ENCODE assay signal across 8 mouse cellular contexts in genomic region chr7:34313443-34313875, GRCm38 (mm10). TPM values are rescaled to one million over a fixed set of nuclear protein-coding genes. Genes with fewer than 3 reads are reported as not detected.
DNase-seq lines count a peak whose midpoint lies in the region; ATAC-seq and TF ChIP-seq lines count a peak whose summit lies in the region.

Gene 4931406P16Rik, minus strand, starts transcription at chr7:34313551.

- peaks cover 18% of the 10 kb centered on the region for H3K4me1 ChIP-seq in embryonic facial prominence, embryonic 13.5 days
- peaks cover 12% of the 10 kb centered on the region for H3K4me1 ChIP-seq in limb, embryonic 14.5 days (ENCODE audit: control insufficient read depth, insufficient read depth, low read length)
- H3K4me1 ChIP-seq in midbrain, postnatal 0 days (ENCODE audit: insufficient read depth, low read length), result no peaks in the 10 kb centered on the region

- peak within 1 kb of the TSS; percentile 94 for H3K4me3 ChIP-seq in embryonic facial prominence, embryonic 13.5 days
- H3K4me3 ChIP-seq in limb, embryonic 14.5 days (replicated peaks; ENCODE audit: low read length), result peak within 1 kb of the TSS; percentile 88
- peak within 1 kb of the TSS; percentile 94 for H3K4me3 ChIP-seq in midbrain, postnatal 0 days (ENCODE audit: low read depth, low read length)

- ATAC-seq in embryonic facial prominence, embryonic 13.5 days (ENCODE audit: insufficient number of reproducible peaks, insufficient read depth, low FRiP score, low TSS enrichment, low read depth), result peak; percentile 86
- peak; percentile 93 for ATAC-seq in limb, embryonic 14.5 days (ENCODE audit: low FRiP score, low read depth)
- ATAC-seq in midbrain, postnatal 0 days (ENCODE audit: low FRiP score), result peak; percentile 93

- H3K9me3 ChIP-seq in embryonic facial prominence, embryonic 13.5 days, result no peaks in the 10 kb centered on the region
- no peaks in the 10 kb centered on the region for H3K9me3 ChIP-seq in limb, embryonic 14.5 days (ENCODE audit: control insufficient read depth, low read length)
- no peaks in the 10 kb centered on the region for H3K9me3 ChIP-seq in midbrain, postnatal 0 days (ENCODE audit: low read length)

- H3K9ac ChIP-seq in embryonic facial prominence, embryonic 13.5 days, result peak within 1 kb of the TSS; percentile 91
- peak within 1 kb of the TSS; percentile 86 for H3K9ac ChIP-seq in limb, embryonic 14.5 days (ENCODE audit: low read depth, low read length, severe bottlenecking)
- peak within 1 kb of the TSS; percentile 92 for H3K9ac ChIP-seq in midbrain, postnatal 0 days (replicated peaks; ENCODE audit: low read length, poor library complexity, severe bottlenecking)

- under 1% methylated on average over 38 of the region's 41 CpGs for WGBS in embryonic facial prominence, embryonic 13.5 days
- WGBS in limb, embryonic 14.5 days, result 0% methylated on average over 20 of the region's 41 CpGs
- WGBS in midbrain, postnatal 0 days, result under 1% methylated on average over 40 of the region's 41 CpGs

- TF ChIP-seq POLR2A in limb, embryonic 14.5 days (IDR thresholded peaks at IDR 0.05; ENCODE audit: borderline replicate concordance, extremely low read depth, insufficient read depth, insufficient read length), result 0 out of 2 replicates have a peak, but pooled peaks have one; percentile 68

- H3K27me3 ChIP-seq in embryonic facial prominence, embryonic 13.5 days, result no peaks in the 10 kb centered on the region
- no peaks in the 10 kb centered on the region for H3K27me3 ChIP-seq in limb, embryonic 14.5 days (ENCODE audit: control insufficient read depth, insufficient read depth, low read length)
- H3K27me3 ChIP-seq in midbrain, postnatal 0 days (ENCODE audit: insufficient read depth, low read length), result no peaks in the 10 kb centered on the region

- no peaks in the 10 kb centered on the region for H3K36me3 ChIP-seq in embryonic facial prominence, embryonic 13.5 days
- H3K36me3 ChIP-seq in limb, embryonic 14.5 days (ENCODE audit: control insufficient read depth, insufficient read depth, low read length), result no peaks in the 10 kb centered on the region
- H3K36me3 ChIP-seq in midbrain, postnatal 0 days (ENCODE audit: insufficient read depth, low read length), result no peaks in the 10 kb centered on the region

- peak within 1 kb of the TSS; percentile 81 for H3K27ac ChIP-seq in embryonic facial prominence, embryonic 13.5 days
- H3K27ac ChIP-seq in limb, embryonic 14.5 days (replicated peaks; ENCODE audit: low read depth, low read length), result peak within 1 kb of the TSS; percentile 83
- H3K27ac ChIP-seq in midbrain, postnatal 0 days (ENCODE audit: low read depth, low read length), result peak within 1 kb of the TSS; percentile 89

- peak within 1 kb of the TSS; percentile 75 for H3K4me2 ChIP-seq in embryonic facial prominence, embryonic 13.5 days
- H3K4me2 ChIP-seq in limb, embryonic 14.5 days (replicated peaks; ENCODE audit: low read depth, low read length, severe bottlenecking), result peak within 1 kb of the TSS; percentile 55
- peak within 1 kb of the TSS; percentile 73 for H3K4me2 ChIP-seq in midbrain, postnatal 0 days (ENCODE audit: low read depth, low read length, poor library complexity, severe bottlenecking)

- no peak for TF ChIP-seq CTCF in midbrain, postnatal 0 days (IDR thresholded peaks at IDR 0.05)

- DNase-seq in 3134 (ENCODE audit: extremely low read depth, insufficient read length, low spot score), result peak; percentile 82
- peak; percentile 89 to 93 for DNase-seq in adrenal gland, postnatal 36 days
- DNase-seq in heart, adult 8-10 months (ENCODE audit: low spot score), result peak; percentile 84
- DNase-seq in kidney, adult 9 months, result peak; percentile 82
- peak; percentile 83 for DNase-seq in limb, embryonic 14.5 days (ENCODE audit: low spot score)
- DNase-seq in midbrain, postnatal 0 days (ENCODE audit: low spot score), result peak; percentile 86
- peak; percentile 70 to 83 for DNase-seq in spleen, postnatal 14 days (ENCODE audit: low spot score in 2 of 2)

RNA-seq across cellular contexts. Expression of gene 4931406P16Rik, which starts in this region (rescaled TPM):
- 10 to 100 TPM; 57.4 to 79.6 TPM for total RNA-seq in adrenal gland, postnatal 36 days (2021)
- 22.3 and 23.6 TPM in 2 replicates for polyA plus RNA-seq in embryonic facial prominence, embryonic 13.5 days (2015; fragmentation: Nextera tagmentation; extraction: Ambion mirVana)
- 10 to 100 TPM; 38.7 to 43.4 (median 41.0) TPM for total RNA-seq in heart, adult 8-10 months (2022)
- 34.3 and 41.9 TPM in 2 replicates for polyA plus RNA-seq in limb, embryonic 14.5 days (2012; rRNA removed)
- polyA plus RNA-seq in limb, embryonic 14.5 days (2014; fragmentation: Nextera tagmentation; extraction: Ambion mirVana), result 31.6 and 39.3 TPM in 2 replicates
- total RNA-seq in midbrain, postnatal 0 days (2014; rRNA removed), result 76.2 and 78.3 TPM in 2 replicates
- 26.4 and 33.6 TPM in 2 replicates for polyA plus RNA-seq in midbrain, postnatal 0 days (2015; fragmentation: Nextera tagmentation; extraction: Ambion mirVana)

Comparison
In these comparisons a context has a peak if more than half of its experiments do, and no peak if none do; other contexts are left out.
1. Peak in every context shown above with its lines: DNase-seq, ATAC-seq, H3K4me3 ChIP-seq and H3K27ac ChIP-seq.